Mouse (Mus musculus) heart, adult 2 months (tissue): ENCODE measurements at regions not wholly inside any gene's neighbourhood (a gene's known extent, or its start where the extent isn't known, plus 50 kb on each side); places are given as distances from the start of the nearest gene placed in this dataset.

Experiments
- DNase-seq, 2 experiments: peaks; one replicate each; pipeline ENCODE4 v3.0.0; 2021
- H3K27ac ChIP-seq: fragments of 200-600 bp; 2 replicates; pipeline ENCODE4 v1.8.1; 2022
- H3K27me3 ChIP-seq: fragments of 200-500 bp; 2 replicates; pipeline ENCODE4 v1.6.1; 2012; ENCODE audit warnings: mild to moderate bottlenecking, low read length, inconsistent platforms, mixed read lengths; ENCODE audit not compliant: control insufficient read depth, insufficient read depth
- H3K36me3 ChIP-seq: fragments of 200-500 bp; 2 replicates; pipeline ENCODE4 v1.6.1; 2012; ENCODE audit warnings: low read length, inconsistent platforms; ENCODE audit not compliant: control insufficient read depth, insufficient read depth
- H3K4me1 ChIP-seq: fragments of 200-500 bp; 2 replicates; pipeline ENCODE4 v1.6.1; 2011; ENCODE audit warnings: low read length; ENCODE audit not compliant: control insufficient read depth, insufficient read depth
- H3K4me3 ChIP-seq: fragments of 200-600 bp; 2 replicates; pipeline ENCODE4 v1.8.1; 2022
- H3K79me2 ChIP-seq: fragments of 200-500 bp; replicated peaks from 2 replicates; pipeline ENCODE4 v1.6.1; 2012; ENCODE audit warnings: mild to moderate bottlenecking, inconsistent platforms, low read length, moderate library complexity, mixed read lengths; ENCODE audit not compliant: control insufficient read depth, insufficient read depth
- H3K9ac ChIP-seq: fragments of 200-500 bp; 2 replicates; pipeline ENCODE4 v1.6.1; 2012; ENCODE audit warnings: low read depth, mild to moderate bottlenecking, control low read depth, inconsistent platforms, low read length, mixed read lengths
- CTCF ChIP-seq: fragments of 200-600 bp; IDR thresholded peaks from 2 replicates; pipeline ENCODE4 v1.8.1; 2022; ENCODE audit warnings: antibody characterized with exemption, mild to moderate bottlenecking, moderate library complexity
- EP300 ChIP-seq: fragments of 200-500 bp; IDR thresholded peaks from 2 replicates; pipeline ENCODE4 v1.6.1; 2011; ENCODE audit warnings: low read depth, low read length, control low read depth; ENCODE audit not compliant: insufficient read depth
- POLR2A ChIP-seq: fragments of 200-500 bp; IDR thresholded peaks from 2 replicates; pipeline ENCODE4 v1.6.1; 2011; ENCODE audit warnings: mild to moderate bottlenecking, low read depth, low read length, control low read depth; ENCODE audit not compliant: insufficient read depth
- WGBS: fragments of 180-500 bp; shearing (Covaris S2); methylation state at CpG from one replicate; pipeline ENCODE4 v1.1.7; 2018; 5-methylcytosine and 5-hydroxymethylcytosine counted together
- intact Hi-C: fragments of 180-260 bp; cut with DNase I; formaldehyde crosslinking; loops from one replicate; pipeline ENCODE4 v1.15.1; 2025

- DNase-seq = no peak
- H3K36me3 ChIP-seq = no peaks in the 10 kb centered on the region
- no peak overlapping the region for H3K27ac ChIP-seq
- intact Hi-C loops = no loop called here
- no peaks in the 10 kb centered on the region for H3K4me1 ChIP-seq
- H3K4me3 ChIP-seq = no peak overlapping the region
- H3K27me3 ChIP-seq = no peaks in the 10 kb centered on the region
- H3K79me2 ChIP-seq = no peaks in the 10 kb centered on the region
- 36% methylated on average over 3 of the region's 3 CpGs for WGBS
- H3K9ac ChIP-seq = no peak overlapping the region
- TF ChIP-seq CTCF (no peak), EP300 (no peak), POLR2A (no peak)
Observed at GRCm38 (mm10) chr13:52722718-52723117, 139.7 kb downstream of the Syk start.

DNA sequence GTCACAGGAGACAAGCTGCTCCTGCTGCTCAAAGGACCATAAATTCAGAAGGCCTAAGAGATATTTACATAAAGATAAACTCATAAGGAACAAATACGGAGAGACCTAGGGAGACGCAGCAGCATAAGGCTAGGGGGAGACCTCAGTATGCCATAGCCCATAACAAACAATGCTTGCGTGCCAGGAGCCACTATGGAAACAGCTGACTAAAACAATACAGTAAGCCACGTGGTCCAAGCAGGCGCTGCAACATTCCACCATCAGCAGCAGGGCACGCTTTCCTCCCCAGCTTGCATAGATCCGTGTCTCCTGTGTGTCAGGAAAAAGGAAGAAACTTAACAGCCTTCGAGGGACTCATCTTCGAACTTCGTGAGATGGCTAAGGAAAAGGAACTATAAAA is 143.1 kb downstream of the Syk start:
- Histone ChIP-seq H3K4me1 (no peaks in the 10 kb centered on the region), H3K36me3 (no peaks in the 10 kb centered on the region), H3K79me2 (no peaks in the 10 kb centered on the region), H3K4me3 (no peak overlapping the region), H3K27me3 (no peaks in the 10 kb centered on the region), H3K9ac (no peak overlapping the region), H3K27ac (no peak overlapping the region)
- no peak for DNase-seq
- no peak for TF ChIP-seq CTCF
- TF ChIP-seq EP300 = no peak
- TF ChIP-seq POLR2A = no peak
- 31% methylated on average over 10 of the region's 10 CpGs for WGBS
- intact Hi-C loops = no loop called here

DNA sequence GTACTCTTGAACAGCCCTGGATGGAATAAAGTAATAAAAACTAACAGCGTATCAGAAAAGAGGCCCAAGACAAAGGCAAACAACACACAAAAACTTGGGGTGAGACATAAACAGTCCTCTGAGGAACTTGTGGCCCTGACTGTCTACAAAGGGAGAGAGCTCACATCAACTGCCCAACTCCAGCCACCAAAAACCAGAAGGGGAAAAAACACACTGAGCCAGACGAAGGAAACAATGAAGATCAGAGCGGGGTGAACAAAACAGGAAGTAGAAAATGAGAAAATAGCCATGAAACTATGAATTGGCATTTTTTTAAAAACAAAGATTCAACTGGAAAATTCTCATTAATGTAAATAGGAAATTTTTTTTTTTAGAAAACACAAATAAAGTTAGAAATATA is 143.6 kb downstream of the Syk start:
- no peaks in the 10 kb centered on the region for H3K79me2 ChIP-seq
- no peak overlapping the region for H3K9ac ChIP-seq
- TF ChIP-seq CTCF (no peak), EP300 (no peak), POLR2A (no peak)
- no peak for DNase-seq
- H3K4me3 ChIP-seq = no peak overlapping the region
- WGBS = 61% methylated on average over 3 of the region's 3 CpGs
- H3K36me3 ChIP-seq = no peaks in the 10 kb centered on the region
- H3K27ac ChIP-seq = no peak overlapping the region
- intact Hi-C loops = no loop called here
- no peaks in the 10 kb centered on the region for H3K4me1 ChIP-seq
- H3K27me3 ChIP-seq = no peaks in the 10 kb centered on the region

DNA sequence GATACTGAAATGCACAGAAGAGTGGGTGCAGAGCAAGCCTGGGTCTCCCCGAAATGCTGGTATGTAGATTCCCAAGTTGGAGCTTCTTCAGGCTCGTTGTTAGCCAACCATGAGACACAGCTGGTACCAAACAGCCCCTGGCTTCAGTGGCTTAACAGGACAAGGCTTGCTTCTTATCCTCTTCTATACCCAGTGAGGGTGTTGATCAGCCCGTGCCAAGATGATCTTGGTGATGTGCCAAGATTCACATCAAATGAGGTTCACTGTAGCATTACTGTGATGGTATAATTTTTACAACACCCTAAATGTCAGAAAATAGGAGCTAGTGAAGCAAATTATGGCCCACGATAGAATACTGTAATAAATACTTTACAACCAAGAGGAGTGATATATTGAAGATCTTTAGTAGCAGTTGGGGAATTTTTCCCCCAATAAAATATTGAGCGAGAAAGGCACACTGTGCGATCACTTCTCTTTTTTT is 152.5 kb downstream of the Syk start:
- intact Hi-C loops = loop anchor here (5.0 kb wide), 1 partner anchor 642 kb away; the partner anchor contains the start of gene Sptlc1
- no peaks in the 10 kb centered on the region; the same call in 1 of the 2 replicates for H3K27me3 ChIP-seq
- peaks cover 2% of the 10 kb centered on the region for H3K4me1 ChIP-seq
- no peak for TF ChIP-seq CTCF
- TF ChIP-seq EP300 = no peak
- TF ChIP-seq POLR2A = no peak
- no peak overlapping the region for H3K4me3 ChIP-seq
- H3K79me2 ChIP-seq = no peaks in the 10 kb centered on the region
- H3K36me3 ChIP-seq = no peaks in the 10 kb centered on the region
- DNase-seq = no peak
- 80% methylated on average over 6 of the region's 6 CpGs for WGBS
- no peak overlapping the region for H3K27ac ChIP-seq
- no peak overlapping the region for H3K9ac ChIP-seq

GRCm38 (mm10) chr13:52735934-52736523 is 153.1 kb downstream of the Syk start:
- Histone ChIP-seq H3K27ac (no peak overlapping the region), H3K27me3 (no peaks in the 10 kb centered on the region; the same call in 1 of the 2 replicates), H3K4me3 (no peak overlapping the region), H3K9ac (no peak overlapping the region), H3K36me3 (no peaks in the 10 kb centered on the region), H3K79me2 (no peaks in the 10 kb centered on the region), H3K4me1 (peaks cover 2% of the 10 kb centered on the region)
- intact Hi-C loops = loop anchor here (5.0 kb wide), 1 partner anchor 641 kb away; the partner anchor contains the start of gene Sptlc1
- DNase-seq = peak; percentile 35 to 55
- 63% methylated on average over 19 of the region's 19 CpGs for WGBS
- TF ChIP-seq EP300 = peak; percentile 65; the same call in 1 of the 2 replicates
- no peak for TF ChIP-seq POLR2A
- TF ChIP-seq CTCF = no peak

DNA sequence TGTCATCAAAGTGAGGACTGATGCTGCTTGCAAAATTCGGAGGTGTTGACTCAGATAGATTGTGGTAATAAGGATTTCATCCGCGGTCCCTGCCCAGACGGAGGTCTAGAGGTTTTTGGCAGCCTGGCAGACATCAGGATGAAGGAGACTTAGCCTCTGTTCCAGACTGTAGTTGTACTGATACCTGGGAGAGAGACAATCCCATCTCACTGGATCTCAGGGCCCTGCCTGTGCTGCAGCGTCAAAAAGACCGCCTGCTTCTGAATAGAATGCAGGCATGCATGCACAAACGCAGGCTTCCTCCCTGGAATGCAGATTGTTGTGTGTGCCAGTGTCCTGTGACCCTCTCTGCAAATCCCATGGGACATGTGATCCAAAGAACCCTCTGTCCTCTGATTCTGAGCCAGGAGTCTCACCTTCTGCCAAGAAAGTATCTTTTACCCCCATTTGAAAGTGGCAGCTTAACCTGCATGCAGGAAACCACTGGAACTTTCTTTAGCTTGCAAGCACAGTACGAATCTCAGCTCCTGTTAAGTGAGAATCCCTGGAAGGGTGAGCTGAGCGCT is 155.2 kb downstream of the Syk start:
- Histone ChIP-seq H3K36me3 (no peaks in the 10 kb centered on the region), H3K27ac (no peak overlapping the region), H3K9ac (no peak overlapping the region), H3K27me3 (no peaks in the 10 kb centered on the region; the same call in 1 of the 2 replicates), H3K4me3 (no peak overlapping the region), H3K79me2 (no peaks in the 10 kb centered on the region), H3K4me1 (peaks cover 2% of the 10 kb centered on the region)
- TF ChIP-seq EP300 (0 out of 2 replicates have a peak, but pooled peaks have one; percentile 59), CTCF (no peak), POLR2A (no peak)
- 54% methylated on average over 9 of the region's 9 CpGs for WGBS
- DNase-seq = peak; percentile 30 to 39
- intact Hi-C loops = loop anchor here (5.0 kb wide), 1 partner anchor 639 kb away; the partner anchor contains the start of gene Sptlc1
